Mouse (Mus musculus): ENCODE measurements around the gene Tsx.

- TF ChIP-seq MAFK (IDR thresholded peaks at IDR 0.05; ENCODE audit: insufficient read depth, low read depth, low read length) (no peak), CHD2 (IDR thresholded peaks at IDR 0.05; ENCODE audit: low read depth, low read length) (no peak), ZNF384 (IDR thresholded peaks at IDR 0.05; ENCODE audit: low read depth, low read length) (no peak), ZC3H11A (IDR thresholded peaks at IDR 0.05; ENCODE audit: borderline replicate concordance, low read depth, low read length) (no peak)
Observed at GRCm38 (mm10) chrX:103405021-103405420, 9.2 kb upstream of the Tsx start.
